Mouse (Mus musculus): ENCODE data around the gene Klf14. TPM values are rescaled to one million over a fixed set of nuclear protein-coding genes. Genes with fewer than 3 reads are reported as not detected.

The Klf14 gene
- 1.5 and 1.6 TPM in 2 replicates for polyA plus RNA-seq (2015; fragmentation: Nextera tagmentation; extraction: Ambion mirVana)

- H3K9me3 ChIP-seq (ENCODE audit: control insufficient read depth, low read length) = peaks cover 23% of the 10 kb centered on the region
- ATAC-seq = peak; percentile 44; the same call in 1 of the 2 replicates
- WGBS = under 1% methylated on average over 65 of the region's 75 CpGs
- peak within 1 kb of the TSS; percentile 48 for H3K9ac ChIP-seq (ENCODE audit: low read depth, low read length)
- no peak within 1 kb of the TSS; the same call in 1 of the 2 replicates for H3K27ac ChIP-seq (ENCODE audit: low read length)
- H3K27me3 ChIP-seq (replicated peaks; ENCODE audit: control insufficient read depth, insufficient read depth, low read length) = peaks cover 28% of the 10 kb centered on the region
- peak within 1 kb of the TSS; percentile 87 for H3K4me2 ChIP-seq (ENCODE audit: low read depth, low read length)
- H3K4me3 ChIP-seq (ENCODE audit: low read length) = peak within 1 kb of the TSS; percentile 61
- no peaks in the 10 kb centered on the region for H3K4me1 ChIP-seq (ENCODE audit: control insufficient read depth, insufficient read depth, low read length)
- peaks cover 8% of the 10 kb centered on the region; the same call in 1 of the 2 replicates for H3K36me3 ChIP-seq (ENCODE audit: control insufficient read depth, insufficient read depth, low read length)
Observed at GRCm38 (mm10) chr6:30958736-30959540, at the start of gene Klf14. Gene Klf14, minus strand, starts transcription at chr6:30959078.

- no peaks in the 10 kb centered on the region for H3K27me3 ChIP-seq (replicated peaks; ENCODE audit: control insufficient read depth, insufficient read depth, low read length)
- H3K4me1 ChIP-seq (ENCODE audit: control insufficient read depth, insufficient read depth, low read length) = no peaks in the 10 kb centered on the region
- H3K9ac ChIP-seq (ENCODE audit: low read depth, low read length) = no peak overlapping the region
- no peak overlapping the region for H3K4me3 ChIP-seq (ENCODE audit: low read length)
- H3K9me3 ChIP-seq (ENCODE audit: control insufficient read depth, low read length) = no peaks in the 10 kb centered on the region
- WGBS = 63% methylated on average over 6 of the region's 6 CpGs
- no peak for ATAC-seq
- no peak overlapping the region for H3K4me2 ChIP-seq (ENCODE audit: low read depth, low read length)
- H3K36me3 ChIP-seq (ENCODE audit: control insufficient read depth, insufficient read depth, low read length) = no peaks in the 10 kb centered on the region
- no peak overlapping the region for H3K27ac ChIP-seq (ENCODE audit: low read length)
Observed at GRCm38 (mm10) chr6:31006111-31006600, 47.3 kb upstream of the Klf14 start.

- no peak overlapping the region for H3K4me3 ChIP-seq (ENCODE audit: low read length)
- no peaks in the 10 kb centered on the region for H3K27me3 ChIP-seq (replicated peaks; ENCODE audit: control insufficient read depth, insufficient read depth, low read length)
- no peak overlapping the region for H3K9ac ChIP-seq (ENCODE audit: low read depth, low read length)
- WGBS = 91% methylated on average over 5 of the region's 5 CpGs
- no peaks in the 10 kb centered on the region for H3K36me3 ChIP-seq (ENCODE audit: control insufficient read depth, insufficient read depth, low read length)
- H3K9me3 ChIP-seq (ENCODE audit: control insufficient read depth, low read length) = no peaks in the 10 kb centered on the region
- H3K4me2 ChIP-seq (ENCODE audit: low read depth, low read length) = no peak overlapping the region
- no peak overlapping the region for H3K27ac ChIP-seq (ENCODE audit: low read length)
- no peak for ATAC-seq
- 0 out of 2 replicates have a peak, but pooled peaks cover 4% of the 10 kb centered on the region for H3K4me1 ChIP-seq (ENCODE audit: control insufficient read depth, insufficient read depth, low read length)
Observed at GRCm38 (mm10) chr6:30986393-30986792, 27.5 kb upstream of the Klf14 start.

- no peak for ATAC-seq
- H3K4me2 ChIP-seq (ENCODE audit: low read depth, low read length) = no peak overlapping the region
Observed at GRCm38 (mm10) chr6:30983021-30983420, 24.1 kb upstream of the Klf14 start.

GRCm38 (mm10) chr6:30982372-30982980, 23.6 kb upstream of the Klf14 start:
- no peak for ATAC-seq
- 14% methylated on average over 13 of the region's 13 CpGs for WGBS
- H3K27ac ChIP-seq (ENCODE audit: low read length) = no peak overlapping the region
- no peaks in the 10 kb centered on the region for H3K9me3 ChIP-seq (ENCODE audit: control insufficient read depth, low read length)
- peak overlapping the region; percentile 23 for H3K4me3 ChIP-seq (ENCODE audit: low read length)
- 0 out of 2 replicates have a peak overlapping the region, but pooled peaks have one; percentile 40 for H3K9ac ChIP-seq (ENCODE audit: low read depth, low read length)
- H3K4me1 ChIP-seq (ENCODE audit: control insufficient read depth, insufficient read depth, low read length) = 0 out of 2 replicates have a peak, but pooled peaks cover 4% of the 10 kb centered on the region
- no peaks in the 10 kb centered on the region for H3K36me3 ChIP-seq (ENCODE audit: control insufficient read depth, insufficient read depth, low read length)
- no peaks in the 10 kb centered on the region for H3K27me3 ChIP-seq (replicated peaks; ENCODE audit: control insufficient read depth, insufficient read depth, low read length)
- H3K4me2 ChIP-seq (ENCODE audit: low read depth, low read length) = peak overlapping the region; percentile 39

More at GRCm38 (mm10) chr6:30983021-30983420, 24.1 kb upstream of the Klf14 start:
- Histone ChIP-seq H3K9me3 (ENCODE audit: control insufficient read depth, low read length) (no peaks in the 10 kb centered on the region), H3K27ac (ENCODE audit: low read length) (no peak overlapping the region), H3K4me1 (ENCODE audit: control insufficient read depth, insufficient read depth, low read length) (0 out of 2 replicates have a peak, but pooled peaks cover 4% of the 10 kb centered on the region), H3K27me3 (replicated peaks; ENCODE audit: control insufficient read depth, insufficient read depth, low read length) (no peaks in the 10 kb centered on the region), H3K36me3 (ENCODE audit: control insufficient read depth, insufficient read depth, low read length) (no peaks in the 10 kb centered on the region), H3K4me3 (ENCODE audit: low read length) (no peak overlapping the region), H3K9ac (ENCODE audit: low read depth, low read length) (no peak overlapping the region)
- 62% methylated on average over 4 of the region's 4 CpGs for WGBS

GRCm38 (mm10) chr6:30981351-30981750, 22.5 kb upstream of the Klf14 start:
- WGBS = 83% methylated on average over 5 of the region's 5 CpGs
- Histone ChIP-seq H3K27ac (ENCODE audit: low read length) (no peak overlapping the region), H3K4me1 (ENCODE audit: control insufficient read depth, insufficient read depth, low read length) (0 out of 2 replicates have a peak, but pooled peaks cover 4% of the 10 kb centered on the region), H3K4me3 (ENCODE audit: low read length) (no peak overlapping the region), H3K9ac (ENCODE audit: low read depth, low read length) (no peak overlapping the region), H3K4me2 (ENCODE audit: low read depth, low read length) (no peak overlapping the region), H3K9me3 (ENCODE audit: control insufficient read depth, low read length) (no peaks in the 10 kb centered on the region), H3K27me3 (replicated peaks; ENCODE audit: control insufficient read depth, insufficient read depth, low read length) (no peaks in the 10 kb centered on the region), H3K36me3 (ENCODE audit: control insufficient read depth, insufficient read depth, low read length) (no peaks in the 10 kb centered on the region)
- no peak for ATAC-seq

- no peaks in the 10 kb centered on the region for H3K36me3 ChIP-seq (ENCODE audit: control insufficient read depth, insufficient read depth, low read length)
- no peak for ATAC-seq
Observed at GRCm38 (mm10) chr6:30978615-30979014, 19.7 kb upstream of the Klf14 start.

GRCm38 (mm10) chr6:30972121-30972520, 13.2 kb upstream of the Klf14 start:
- H3K36me3 ChIP-seq (ENCODE audit: control insufficient read depth, insufficient read depth, low read length) = no peaks in the 10 kb centered on the region
- no peak overlapping the region for H3K4me2 ChIP-seq (ENCODE audit: low read depth, low read length)
- 90% methylated on average over 1 of the region's 1 CpGs for WGBS
- no peaks in the 10 kb centered on the region for H3K4me1 ChIP-seq (ENCODE audit: control insufficient read depth, insufficient read depth, low read length)
- no peaks in the 10 kb centered on the region for H3K27me3 ChIP-seq (replicated peaks; ENCODE audit: control insufficient read depth, insufficient read depth, low read length)
- no peak overlapping the region for H3K9ac ChIP-seq (ENCODE audit: low read depth, low read length)
- ATAC-seq = no peak
- no peaks in the 10 kb centered on the region for H3K9me3 ChIP-seq (ENCODE audit: control insufficient read depth, low read length)
- no peak overlapping the region for H3K4me3 ChIP-seq (ENCODE audit: low read length)
- no peak overlapping the region for H3K27ac ChIP-seq (ENCODE audit: low read length)

More at GRCm38 (mm10) chr6:30978615-30979014, 19.7 kb upstream of the Klf14 start:
- no peaks in the 10 kb centered on the region for H3K27me3 ChIP-seq (replicated peaks; ENCODE audit: control insufficient read depth, insufficient read depth, low read length)
- 0 out of 2 replicates have a peak, but pooled peaks cover 4% of the 10 kb centered on the region for H3K4me1 ChIP-seq (ENCODE audit: control insufficient read depth, insufficient read depth, low read length)
- no peaks in the 10 kb centered on the region for H3K9me3 ChIP-seq (ENCODE audit: control insufficient read depth, low read length)
- WGBS = 41% methylated on average over 1 of the region's 1 CpGs
- H3K27ac ChIP-seq (ENCODE audit: low read length) = no peak overlapping the region
- H3K4me3 ChIP-seq (ENCODE audit: low read length) = no peak overlapping the region
- H3K4me2 ChIP-seq (ENCODE audit: low read depth, low read length) = no peak overlapping the region
- no peak overlapping the region for H3K9ac ChIP-seq (ENCODE audit: low read depth, low read length)
